Mouse (Mus musculus) hindbrain, postnatal 0 days (tissue): ENCODE measurements around the gene Gpr18. TPM values are rescaled to one million over a fixed set of nuclear protein-coding genes. Genes with fewer than 3 reads are reported as not detected.

Experiments
- ATAC-seq: fragments of 200-750 bp; cut with Nextera tagmentation; 2 replicates; pipeline ENCODE4 v1.8.0; 2017; ENCODE audit warnings: mild to moderate bottlenecking, moderate TSS enrichment, moderate library complexity
- DNase-seq: peaks from one replicate; pipeline ENCODE4 v3.0.0-alpha.2; 2015; ENCODE audit warnings: low spot score
- H3K27ac ChIP-seq: fragments of 300-500 bp; sonication (generic); 2 replicates; pipeline ENCODE4 v1.5.1; 2014; ENCODE audit warnings: mild to moderate bottlenecking
- H3K27me3 ChIP-seq: fragments of 300-500 bp; sonication (generic); 2 replicates; pipeline ENCODE4 v1.6.1; 2014; ENCODE audit warnings: low read length, mixed read lengths; ENCODE audit not compliant: insufficient read depth
- H3K36me3 ChIP-seq: fragments of 300-500 bp; sonication (generic); 2 replicates; pipeline ENCODE4 v1.6.1; 2014; ENCODE audit warnings: low read length, mixed read lengths; ENCODE audit not compliant: insufficient read depth
- H3K4me1 ChIP-seq: fragments of 300-500 bp; sonication (generic); 2 replicates; pipeline ENCODE4 v1.6.1; 2014; ENCODE audit warnings: antibody characterized with exemption, low read length, mixed read lengths; ENCODE audit not compliant: insufficient read depth
- H3K4me2 ChIP-seq: fragments of 300-500 bp; sonication (generic); 2 replicates; pipeline ENCODE4 v1.6.1; 2014; ENCODE audit warnings: low read depth, mild to moderate bottlenecking, low read length, moderate library complexity, mixed read lengths
- H3K4me3 ChIP-seq: fragments of 300-500 bp; sonication (generic); 2 replicates; pipeline ENCODE4 v1.5.1; 2014; ENCODE audit warnings: low read length
- H3K9ac ChIP-seq: fragments of 300-500 bp; sonication (generic); replicated peaks from 2 replicates; pipeline ENCODE4 v1.6.1; 2014; ENCODE audit warnings: mild to moderate bottlenecking, low read length, moderate library complexity, mixed read lengths
- H3K9me3 ChIP-seq: fragments of 300-500 bp; sonication (generic); 2 replicates; pipeline ENCODE4 v1.6.1; 2016; ENCODE audit warnings: low read length, mixed read lengths
- CTCF ChIP-seq: IDR thresholded peaks from 2 replicates; pipeline ENCODE4 v1.5.1; 2016; ENCODE audit warnings: antibody characterized with exemption, control low read depth, low read depth
- WGBS: fragments of 180-500 bp; shearing (Covaris S2); extraction: QIAGEN DNeasy Blood & Tissue Kit; methylation state at CpG from one replicate; pipeline ENCODE4 v1.1.7; 2014; 5-methylcytosine and 5-hydroxymethylcytosine counted together
- polyA plus RNA-seq: library from polyadenylated mRNA; unstranded; fragments of >200 nt; fragmentation: Nextera tagmentation; extraction: Ambion mirVana; gene quantifications from 2 replicates; pipeline ENCODE4 v1.2.1, GENCODE M21; 2015
- total RNA-seq: library from RNA; depleted of rRNA; stranded (reverse); fragments of >200 nt; gene quantifications from 2 replicates; pipeline ENCODE4 v1.2.3, GENCODE M21; 2014

The Gpr18 gene
- total and polyA plus RNA-seq, 2 experiments from 2014 or later = not detected

DNA sequence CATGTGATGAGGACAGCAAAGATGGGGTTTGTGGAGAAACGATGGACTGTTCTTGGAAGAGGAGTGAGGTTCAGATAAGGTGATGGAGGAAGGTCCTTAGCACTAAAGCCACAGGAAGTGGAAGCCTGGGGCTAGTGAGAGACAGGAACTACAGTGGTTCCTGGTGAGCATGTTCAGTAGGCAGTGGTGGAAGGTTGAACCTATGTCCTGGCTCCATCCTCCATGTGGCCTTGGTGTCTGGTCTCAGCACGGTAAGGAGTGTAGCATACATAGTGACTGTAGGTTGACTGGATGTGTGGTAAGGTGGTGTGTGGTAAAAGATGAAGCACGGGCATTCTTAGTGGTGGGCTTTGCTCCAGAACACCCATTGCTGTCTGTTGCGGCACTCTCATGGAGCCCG lies 34.3 kb upstream of the Gpr18 start:
- no peak overlapping the region for H3K4me2 ChIP-seq
- no peaks in the 10 kb centered on the region for H3K36me3 ChIP-seq
- ATAC-seq (no peak), DNase-seq (no peak)
- H3K9me3 ChIP-seq = no peaks in the 10 kb centered on the region
- H3K27me3 ChIP-seq = no peaks in the 10 kb centered on the region
- 96% methylated on average over 5 of the region's 5 CpGs for WGBS
- H3K4me3 ChIP-seq = no peak overlapping the region
- no peaks in the 10 kb centered on the region for H3K4me1 ChIP-seq
- no peak overlapping the region for H3K9ac ChIP-seq
- no peak for TF ChIP-seq CTCF
- H3K27ac ChIP-seq = no peak overlapping the region

DNA sequence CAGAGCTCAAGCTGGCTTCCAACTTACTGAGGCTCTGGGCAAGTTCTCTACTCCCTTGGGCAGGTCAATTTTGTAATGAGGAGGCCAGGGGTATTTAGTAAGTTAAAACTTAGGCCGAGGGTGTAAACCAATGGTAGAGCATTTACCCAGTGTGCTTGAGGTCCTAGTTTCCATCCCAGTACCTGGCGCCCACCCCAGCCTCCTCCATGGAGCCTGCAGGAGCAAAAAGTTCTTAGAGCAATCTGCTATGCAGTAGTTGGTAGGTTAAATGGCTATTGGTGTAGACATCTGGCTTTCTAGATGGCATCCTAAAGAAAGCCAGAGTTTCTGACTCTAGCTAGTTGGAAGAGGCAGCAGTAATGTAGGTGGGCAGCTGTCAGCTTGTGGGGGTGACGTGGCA lies 33.9 kb upstream of the Gpr18 start:
- WGBS = 99% methylated on average over 3 of the region's 3 CpGs
- no peak for DNase-seq
- no peak for TF ChIP-seq CTCF

DNA sequence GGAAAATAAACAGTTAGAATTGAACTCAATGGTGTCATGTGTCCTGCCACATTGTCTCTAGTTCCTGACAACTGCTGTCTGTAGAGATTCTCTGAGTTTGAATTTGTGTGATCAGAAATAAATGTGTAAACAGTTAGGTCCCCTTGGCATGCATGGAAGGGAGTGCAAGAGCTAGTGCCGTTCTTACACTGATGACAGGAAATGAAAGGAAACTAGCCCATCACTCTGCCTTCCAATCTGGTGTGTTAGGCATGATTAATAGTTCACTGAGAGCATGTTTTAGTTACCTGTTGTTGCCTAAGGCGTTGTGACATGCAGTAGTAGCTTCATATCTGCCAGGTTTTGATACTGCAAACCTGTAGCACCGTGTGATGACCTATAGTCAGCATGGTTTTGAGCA lies 32.4 kb upstream of the Gpr18 start:
- H3K36me3 ChIP-seq = no peaks in the 10 kb centered on the region
- H3K9ac ChIP-seq = no peak overlapping the region
- H3K9me3 ChIP-seq = no peaks in the 10 kb centered on the region
- no peak overlapping the region for H3K4me2 ChIP-seq
- no peak for DNase-seq
- H3K27ac ChIP-seq = no peak overlapping the region
- no peaks in the 10 kb centered on the region for H3K4me1 ChIP-seq
- no peak for TF ChIP-seq CTCF
- no peak for ATAC-seq
- no peaks in the 10 kb centered on the region for H3K27me3 ChIP-seq
- no peak overlapping the region for H3K4me3 ChIP-seq
- WGBS = 82% methylated on average over 3 of the region's 3 CpGs

More for the DNA sequence above, 33.9 kb upstream of the Gpr18 start:
- Histone ChIP-seq H3K4me3 (no peak overlapping the region), H3K4me1 (no peaks in the 10 kb centered on the region), H3K27me3 (no peaks in the 10 kb centered on the region), H3K9ac (no peak overlapping the region), H3K4me2 (no peak overlapping the region), H3K36me3 (no peaks in the 10 kb centered on the region), H3K9me3 (no peaks in the 10 kb centered on the region), H3K27ac (no peak overlapping the region)
- ATAC-seq = no peak

DNA sequence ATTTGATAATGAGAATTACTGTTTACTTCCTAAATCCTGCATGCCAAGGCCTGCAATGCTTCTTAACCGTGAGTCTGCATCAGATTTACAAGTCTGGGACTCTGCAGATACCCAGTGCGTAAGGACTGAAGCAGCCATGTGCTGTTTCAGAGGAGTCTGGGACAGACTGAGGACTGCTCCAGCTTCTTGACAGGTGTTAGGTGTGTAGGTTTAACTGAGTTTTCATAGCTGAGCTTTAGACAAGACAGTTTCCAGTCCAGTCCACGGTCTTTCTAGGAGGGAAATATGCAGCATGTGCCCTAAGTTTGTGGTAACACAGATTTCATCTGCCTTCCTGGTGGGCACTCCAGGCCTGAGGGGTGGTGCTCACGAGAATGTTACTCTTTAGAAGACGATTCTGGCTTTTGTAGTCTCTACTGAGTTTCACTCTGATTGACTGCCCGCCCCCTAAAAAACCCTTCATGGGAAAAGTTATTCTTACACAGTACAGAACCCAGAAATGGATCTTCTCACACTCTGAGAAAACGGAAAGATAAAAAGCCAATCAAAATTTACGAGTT lies 31.7 kb upstream of the Gpr18 start:
- no peak overlapping the region for H3K27ac ChIP-seq
- H3K9ac ChIP-seq = no peak overlapping the region
- DNase-seq (no peak), ATAC-seq (no peak)
- no peak overlapping the region for H3K4me3 ChIP-seq
- no peaks in the 10 kb centered on the region for H3K9me3 ChIP-seq
- H3K4me1 ChIP-seq = no peaks in the 10 kb centered on the region
- H3K4me2 ChIP-seq = no peak overlapping the region
- H3K36me3 ChIP-seq = no peaks in the 10 kb centered on the region
- 80% methylated on average over 8 of the region's 8 CpGs for WGBS
- no peaks in the 10 kb centered on the region for H3K27me3 ChIP-seq
- TF ChIP-seq CTCF = no peak

DNA sequence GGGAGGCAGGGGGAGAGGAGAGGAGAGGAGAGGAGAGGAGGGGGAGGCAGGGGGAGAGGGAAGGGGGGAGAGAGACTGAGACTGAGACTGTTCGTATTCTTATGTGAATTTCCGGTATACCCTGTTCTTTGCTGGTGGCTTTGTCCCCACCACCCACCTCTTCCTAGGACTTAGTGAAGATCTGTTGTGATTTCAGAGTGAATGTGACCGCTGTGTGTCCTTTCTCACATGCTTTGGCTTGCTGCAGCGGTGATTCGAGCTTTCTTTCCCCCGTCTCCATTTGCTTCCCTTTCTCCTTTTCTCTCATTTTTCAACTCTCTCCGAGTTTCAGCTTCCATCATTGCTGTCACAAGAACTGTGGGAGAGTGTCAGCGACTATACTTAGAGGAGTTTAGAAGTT lies 31.1 kb upstream of the Gpr18 start:
- TF ChIP-seq CTCF = no peak
- Histone ChIP-seq H3K4me2 (no peak overlapping the region), H3K9me3 (no peaks in the 10 kb centered on the region), H3K36me3 (no peaks in the 10 kb centered on the region), H3K27me3 (no peaks in the 10 kb centered on the region), H3K9ac (no peak overlapping the region), H3K4me3 (no peak overlapping the region), H3K4me1 (no peaks in the 10 kb centered on the region), H3K27ac (no peak overlapping the region)
- no peak for DNase-seq
- no peak for ATAC-seq
- 67% methylated on average over 8 of the region's 8 CpGs for WGBS

DNA sequence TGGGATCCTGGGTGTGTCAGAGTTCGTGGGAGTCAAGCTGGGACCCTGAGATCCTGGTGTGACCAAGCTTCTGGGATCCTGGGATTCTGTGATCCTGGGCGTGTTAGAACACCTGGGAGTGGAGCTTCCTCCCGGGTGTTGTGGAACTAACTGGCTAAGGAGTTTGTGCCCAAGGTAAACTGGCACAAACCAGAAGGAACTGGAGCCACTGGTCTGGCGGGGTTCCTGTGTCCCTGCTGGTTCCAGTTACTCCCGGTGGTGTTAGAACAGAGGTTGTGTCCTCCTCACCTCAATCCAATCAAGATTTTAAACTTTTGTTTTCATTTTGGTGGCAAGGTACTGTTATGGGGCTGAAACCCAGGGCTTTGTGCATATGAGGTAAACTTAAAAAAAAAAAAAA lies 30.6 kb upstream of the Gpr18 start:
- no peaks in the 10 kb centered on the region for H3K9me3 ChIP-seq
- DNase-seq (no peak), ATAC-seq (no peak)
- TF ChIP-seq CTCF = no peak
- H3K4me1 ChIP-seq = no peaks in the 10 kb centered on the region
- H3K36me3 ChIP-seq = no peaks in the 10 kb centered on the region
- H3K27me3 ChIP-seq = no peaks in the 10 kb centered on the region
- 88% methylated on average over 5 of the region's 5 CpGs for WGBS
- H3K4me2 ChIP-seq = no peak overlapping the region
- no peak overlapping the region for H3K9ac ChIP-seq
- no peak overlapping the region for H3K27ac ChIP-seq
- H3K4me3 ChIP-seq = no peak overlapping the region

DNA sequence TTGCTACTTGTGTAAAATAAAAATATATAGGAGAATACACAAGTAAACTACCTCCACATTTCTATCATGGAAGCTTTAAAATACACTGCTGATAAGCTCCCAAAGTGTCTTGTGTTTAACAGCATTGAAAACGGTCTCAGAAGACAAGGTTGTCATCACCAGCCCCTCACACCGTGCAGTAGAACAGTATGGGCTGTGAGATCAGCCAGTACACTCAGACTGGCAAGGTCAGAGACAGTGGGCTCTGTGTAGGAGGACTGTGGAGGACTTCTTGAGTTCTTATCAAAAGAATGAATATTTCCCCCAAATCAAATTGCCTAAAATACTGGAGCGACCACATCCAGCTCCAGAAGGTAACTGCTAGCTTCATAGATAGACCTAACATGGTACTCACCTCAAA lies 24.0 kb upstream of the Gpr18 start:
- TF ChIP-seq CTCF = no peak

More for the DNA sequence above, 24.0 kb upstream of the Gpr18 start:
- no peaks in the 10 kb centered on the region for H3K4me1 ChIP-seq
- no peak overlapping the region for H3K4me3 ChIP-seq
- peaks cover 5% of the 10 kb centered on the region; the same call in 1 of the 2 replicates for H3K9me3 ChIP-seq
- DNase-seq (no peak), ATAC-seq (no peak)
- 96% methylated on average over 3 of the region's 3 CpGs for WGBS
- 0 out of 2 replicates have a peak, but pooled peaks cover under 1% of the 10 kb centered on the region for H3K36me3 ChIP-seq
- no peak overlapping the region for H3K4me2 ChIP-seq
- H3K9ac ChIP-seq = no peak overlapping the region
- H3K27me3 ChIP-seq = no peaks in the 10 kb centered on the region
- no peak overlapping the region for H3K27ac ChIP-seq
